Mouse (Mus musculus) limb, embryonic 11.5 days (tissue): ENCODE measurements around the gene Atn1. TPM values are rescaled to one million over a fixed set of nuclear protein-coding genes. Genes with fewer than 3 reads are reported as not detected.

Experiments
- ATAC-seq: fragments of 200-750 bp; cut with Nextera tagmentation; 2 replicates; pipeline ENCODE4 v1.8.0; 2017; ENCODE audit warnings: low read depth; ENCODE audit not compliant: insufficient number of reproducible peaks, low FRiP score, low TSS enrichment
- DNase-seq: peaks from one replicate; pipeline ENCODE4 v3.0.0-alpha.2; 2015; ENCODE audit warnings: low spot score
- H3K27ac ChIP-seq: fragments of 300-500 bp; sonication (generic); replicated peaks from 2 replicates; pipeline ENCODE4 v1.5.1; 2014; ENCODE audit warnings: low read depth, mild to moderate bottlenecking, low read length
- H3K27me3 ChIP-seq: fragments of 300-500 bp; sonication (generic); 2 replicates; pipeline ENCODE4 v1.6.1; 2014; ENCODE audit warnings: mild to moderate bottlenecking, low read length, mixed read lengths; ENCODE audit not compliant: control insufficient read depth, insufficient read depth
- H3K36me3 ChIP-seq: fragments of 300-500 bp; sonication (generic); 2 replicates; pipeline ENCODE4 v1.6.1; 2014; ENCODE audit warnings: mild to moderate bottlenecking, low read length, moderate library complexity, mixed read lengths; ENCODE audit not compliant: control insufficient read depth, insufficient read depth
- H3K4me1 ChIP-seq: fragments of 300-500 bp; sonication (generic); 2 replicates; pipeline ENCODE4 v1.6.1; 2014; ENCODE audit warnings: low read length, mixed read lengths; ENCODE audit not compliant: control insufficient read depth, insufficient read depth
- H3K4me2 ChIP-seq: fragments of 300-500 bp; sonication (generic); 2 replicates; pipeline ENCODE4 v1.6.1; 2014; ENCODE audit warnings: low read depth, mild to moderate bottlenecking, moderate library complexity; ENCODE audit not compliant: severe bottlenecking
- H3K4me3 ChIP-seq: fragments of 300-500 bp; sonication (generic); 2 replicates; pipeline ENCODE4 v1.5.1; 2014; ENCODE audit warnings: low read depth, low read length
- H3K9ac ChIP-seq: fragments of 300-500 bp; sonication (generic); 2 replicates; pipeline ENCODE4 v1.6.1; 2014; ENCODE audit warnings: mild to moderate bottlenecking, low read length
- H3K9me3 ChIP-seq: fragments of 300-500 bp; sonication (generic); 2 replicates; pipeline ENCODE4 v1.6.1; 2016; ENCODE audit warnings: low read length; ENCODE audit not compliant: control insufficient read depth
- WGBS: fragments of 180-500 bp; shearing (Covaris S2); extraction: QIAGEN DNeasy Blood & Tissue Kit; methylation state at CpG from one replicate; pipeline ENCODE4 v1.1.7; 2014; 5-methylcytosine and 5-hydroxymethylcytosine counted together
- polyA plus RNA-seq: library from polyadenylated mRNA; unstranded; fragments of >200 nt; fragmentation: Nextera tagmentation; extraction: Ambion mirVana; gene quantifications from 2 replicates; pipeline ENCODE4 v1.2.1, GENCODE M21; 2014

Atn1 gene
- polyA plus RNA-seq, 1 experiment from 2014 or later, result 13.1 TPM

GRCm38 (mm10) chr6:124759259-124759658 lies 2.9 kb upstream of the Atn1 start:
- peak overlapping the region; percentile 24; the same call in 1 of the 2 replicates for H3K27ac ChIP-seq
- H3K4me2 ChIP-seq, result no peak overlapping the region
- H3K27me3 ChIP-seq, result no peaks in the 10 kb centered on the region
- WGBS, result 2% methylated on average over 5 of the region's 5 CpGs
- H3K4me1 ChIP-seq, result peaks cover 31% of the 10 kb centered on the region
- DNase-seq (peak; percentile 89), ATAC-seq (no peak)
- H3K36me3 ChIP-seq, result no peaks in the 10 kb centered on the region
- no peaks in the 10 kb centered on the region for H3K9me3 ChIP-seq
- H3K9ac ChIP-seq, result no peak overlapping the region
- H3K4me3 ChIP-seq, result no peak overlapping the region

GRCm38 (mm10) chr6:124758849-124759232 lies 2.5 kb upstream of the Atn1 start:
- no peak for DNase-seq
- H3K4me1 ChIP-seq, result peaks cover 32% of the 10 kb centered on the region
- H3K4me3 ChIP-seq, result no peak overlapping the region
- H3K36me3 ChIP-seq, result no peaks in the 10 kb centered on the region
- WGBS, result 52% methylated on average over 2 of the region's 2 CpGs
- H3K27me3 ChIP-seq, result no peaks in the 10 kb centered on the region
- ATAC-seq, result no peak
- no peaks in the 10 kb centered on the region for H3K9me3 ChIP-seq
- H3K4me2 ChIP-seq, result no peak overlapping the region
- H3K27ac ChIP-seq, result peak overlapping the region; percentile 24; the same call in 1 of the 2 replicates
- H3K9ac ChIP-seq, result no peak overlapping the region

GRCm38 (mm10) chr6:124757909-124758848 lies 1.9 kb upstream of the Atn1 start:
- WGBS, result 44% methylated on average over 5 of the region's 5 CpGs
- ATAC-seq, result no peak

GRCm38 (mm10) chr6:124757351-124757880 lies 1.1 kb upstream of the Atn1 start:
- DNase-seq, result no peak
- Histone ChIP-seq H3K4me3 (peak overlapping the region; percentile 74), H3K27me3 (no peaks in the 10 kb centered on the region), H3K36me3 (no peaks in the 10 kb centered on the region), H3K9ac (peak overlapping the region; percentile 95), H3K4me2 (peak overlapping the region; percentile 80), H3K9me3 (no peaks in the 10 kb centered on the region), H3K27ac (peak overlapping the region; percentile 98), H3K4me1 (peaks cover 32% of the 10 kb centered on the region)
- WGBS, result 11% methylated on average over 5 of the region's 5 CpGs
- ATAC-seq, result no peak

More at GRCm38 (mm10) chr6:124757909-124758848, 1.9 kb upstream of the Atn1 start:
- no peaks in the 10 kb centered on the region for H3K9me3 ChIP-seq
- peak overlapping the region; percentile 36; the same call in 1 of the 2 replicates for H3K27ac ChIP-seq
- H3K36me3 ChIP-seq, result no peaks in the 10 kb centered on the region
- peak overlapping the region; percentile 95 for H3K9ac ChIP-seq
- no peaks in the 10 kb centered on the region for H3K27me3 ChIP-seq
- H3K4me1 ChIP-seq, result peaks cover 32% of the 10 kb centered on the region
- H3K4me3 ChIP-seq, result peak overlapping the region; percentile 74
- peak overlapping the region; percentile 80 for H3K4me2 ChIP-seq
- peak; percentile 51 for DNase-seq

- DNase-seq (peak; percentile 91), ATAC-seq (peak; percentile 76)
- H3K4me2 ChIP-seq, result peak overlapping the region; percentile 80
- no peaks in the 10 kb centered on the region for H3K27me3 ChIP-seq
- H3K27ac ChIP-seq, result peak overlapping the region; percentile 98
- H3K9me3 ChIP-seq, result no peaks in the 10 kb centered on the region
- H3K36me3 ChIP-seq, result no peaks in the 10 kb centered on the region
- H3K9ac ChIP-seq, result peak overlapping the region; percentile 95
- peak overlapping the region; percentile 74 for H3K4me3 ChIP-seq
- WGBS, result under 1% methylated on average over 52 of the region's 54 CpGs
- peaks cover 32% of the 10 kb centered on the region for H3K4me1 ChIP-seq
Measured at GRCm38 (mm10) chr6:124756652-124757350, 477 bp upstream of the Atn1 start.

GRCm38 (mm10) chr6:124755306-124755705 lies 1.0 kb downstream of the Atn1 start:
- 5% methylated on average over 3 of the region's 3 CpGs for WGBS
- DNase-seq, result no peak
- H3K9ac ChIP-seq, result peak overlapping the region; percentile 95
- ATAC-seq, result no peak
- no peaks in the 10 kb centered on the region for H3K27me3 ChIP-seq
- H3K4me2 ChIP-seq, result peak overlapping the region; percentile 80
- peak overlapping the region; percentile 98; the same call in 1 of the 2 replicates for H3K27ac ChIP-seq
- no peaks in the 10 kb centered on the region for H3K36me3 ChIP-seq
- no peaks in the 10 kb centered on the region for H3K9me3 ChIP-seq
- H3K4me3 ChIP-seq, result peak overlapping the region; percentile 74
- H3K4me1 ChIP-seq, result peaks cover 32% of the 10 kb centered on the region

- DNase-seq, result no peak
- H3K4me2 ChIP-seq, result no peak overlapping the region
- no peak overlapping the region for H3K27ac ChIP-seq
- peaks cover 7% of the 10 kb centered on the region; the same call in 1 of the 2 replicates for H3K36me3 ChIP-seq
- no peak for ATAC-seq
- peaks cover 28% of the 10 kb centered on the region for H3K4me1 ChIP-seq
- 88% methylated on average over 2 of the region's 2 CpGs for WGBS
- no peak overlapping the region for H3K4me3 ChIP-seq
- no peaks in the 10 kb centered on the region for H3K27me3 ChIP-seq
- H3K9me3 ChIP-seq, result no peaks in the 10 kb centered on the region
- no peak overlapping the region for H3K9ac ChIP-seq
Measured at GRCm38 (mm10) chr6:124753861-124754260, 2.5 kb downstream of the Atn1 start.

- Histone ChIP-seq H3K27me3 (no peaks in the 10 kb centered on the region), H3K9me3 (no peaks in the 10 kb centered on the region), H3K27ac (no peak overlapping the region), H3K4me3 (no peak overlapping the region), H3K9ac (no peak overlapping the region), H3K4me2 (no peak overlapping the region), H3K4me1 (peaks cover 27% of the 10 kb centered on the region), H3K36me3 (peaks cover 22% of the 10 kb centered on the region)
- 86% methylated on average over 8 of the region's 8 CpGs for WGBS
- ATAC-seq, result no peak
- no peak for DNase-seq
Measured at GRCm38 (mm10) chr6:124750405-124750804, 5.9 kb downstream of the Atn1 start.
